Mouse (Mus musculus) ovary, postnatal 10 days (tissue): ENCODE data around the gene Hoxa10.

ENCODE experiments used
- DNase-seq: peaks from one replicate; pipeline ENCODE4 v3.0.0; 2022; ENCODE audit warnings: low spot score

Gene Hoxa10

GRCm38 (mm10) chr6:52217459-52217768 lies 23.2 kb downstream of the Hoxa10 start:
- DNase-seq = peak; percentile 55

GRCm38 (mm10) chr6:52216691-52217458 lies 23.8 kb downstream of the Hoxa10 start:
- DNase-seq = peak; percentile 14

GRCm38 (mm10) chr6:52215771-52216535 lies 24.7 kb downstream of the Hoxa10 start:
- no peak for DNase-seq

GRCm38 (mm10) chr6:52215070-52215469 lies 25.6 kb downstream of the Hoxa10 start:
- DNase-seq = no peak

GRCm38 (mm10) chr6:52214271-52214670 lies 26.4 kb downstream of the Hoxa10 start:
- DNase-seq = no peak

GRCm38 (mm10) chr6:52213119-52213986 lies 27.3 kb downstream of the Hoxa10 start, which contains the start of the genes Hoxa3 and Gm28308:
Gene Hoxa3, minus strand, starts transcription at chr6:52213336.
Gene Gm28308, minus strand, starts transcription at chr6:52213339.
- DNase-seq = peak; percentile 2

- peak; percentile 31 for DNase-seq
Observed at GRCm38 (mm10) chr6:52212556-52213118, 28.0 kb downstream of the Hoxa10 start.

GRCm38 (mm10) chr6:52211961-52212360 lies 28.7 kb downstream of the Hoxa10 start:
- DNase-seq = no peak

- DNase-seq = peak; percentile 65
Observed at GRCm38 (mm10) chr6:52211170-52211935, 29.3 kb downstream of the Hoxa10 start.

- DNase-seq = no peak
Observed at GRCm38 (mm10) chr6:52209685-52210046, 31.0 kb downstream of the Hoxa10 start.

GRCm38 (mm10) chr6:52208868-52209684 lies 31.6 kb downstream of the Hoxa10 start:
- DNase-seq = no peak

- peak; percentile 21 for DNase-seq
Observed at GRCm38 (mm10) chr6:52208072-52208867, 32.4 kb downstream of the Hoxa10 start, which contains the start of gene Hoxa6. Gene Hoxa6, minus strand, starts transcription at chr6:52208722.

- no peak for DNase-seq
Observed at GRCm38 (mm10) chr6:52207684-52207976, 33.0 kb downstream of the Hoxa10 start.

GRCm38 (mm10) chr6:52206882-52207683 lies 33.6 kb downstream of the Hoxa10 start:
- no peak for DNase-seq

- DNase-seq = no peak
Observed at GRCm38 (mm10) chr6:52205638-52206621, 34.7 kb downstream of the Hoxa10 start.

GRCm38 (mm10) chr6:52205221-52205620 lies 35.4 kb downstream of the Hoxa10 start:
- no peak for DNase-seq

- no peak for DNase-seq
Observed at GRCm38 (mm10) chr6:52204050-52204752, 36.5 kb downstream of the Hoxa10 start, which contains the start of gene Hoxa5. Gene Hoxa5, minus strand, starts transcription at chr6:52204587.
